Mouse (Mus musculus) left cerebral cortex, postnatal 36 days (tissue): Measurements from ENCODE around the gene Paf1. TPM values are rescaled to one million over a fixed set of nuclear protein-coding genes. Genes with fewer than 3 reads are reported as not detected.

Experiments used
- DNase-seq, 2 experiments: peaks; one replicate each; pipeline ENCODE4 v3.0.0; 2021 to 2022; ENCODE audit warnings: low spot score in 2 of 2, mixed read lengths in 1 of 2
- intact Hi-C: fragments of 180-260 bp; cut with DNase I; formaldehyde crosslinking; loops from one replicate; pipeline ENCODE4 v1.15.1; 2025
- total RNA-seq, 2 experiments: library from RNA; stranded (reverse); gene quantifications; 2 replicates each; pipeline ENCODE4 v1.2.3; 2021

Paf1 gene
- total RNA-seq = 10 to 100 TPM; 59.0 to 72.1 TPM

GRCm38 (mm10) chr7:28392429-28393271 is at the start of gene Paf1, which contains the start of gene Med29:
TSS of gene Paf1 (plus strand) at chr7:28392951.
TSS of gene Med29 (minus strand) at chr7:28392708.
- intact Hi-C loops = no loop called here
- DNase-seq = peak; percentile 94 to 96

- peak in 1 of 2 experiments; percentile 24 for DNase-seq
- intact Hi-C loops = no loop called here
These were observed 48.1 kb upstream of the Paf1 start for GRCm38 (mm10) chr7:28344637-28345036.

- DNase-seq = no peak
- intact Hi-C loops = no loop called here
These were observed 45.0 kb upstream of the Paf1 start for GRCm38 (mm10) chr7:28347746-28348145.

GRCm38 (mm10) chr7:28348601-28349000 is 44.1 kb upstream of the Paf1 start:
- intact Hi-C loops = no loop called here
- DNase-seq = no peak

GRCm38 (mm10) chr7:28350155-28350883 is 42.4 kb upstream of the Paf1 start, which contains the start of gene Rps16:
TSS of gene Rps16 (plus strand) at chr7:28350652.
- intact Hi-C loops = no loop called here
- peak; percentile 98 for DNase-seq

GRCm38 (mm10) chr7:28351676-28352191 is 41.0 kb upstream of the Paf1 start:
- intact Hi-C loops = no loop called here

GRCm38 (mm10) chr7:28353267-28353666 is 39.5 kb upstream of the Paf1 start:
- no peak for DNase-seq
- intact Hi-C loops = no loop called here

More at GRCm38 (mm10) chr7:28351676-28352191, 41.0 kb upstream of the Paf1 start:
- no peak for DNase-seq

- intact Hi-C loops = no loop called here
- no peak for DNase-seq
These were observed 38.6 kb upstream of the Paf1 start for GRCm38 (mm10) chr7:28354113-28354581.

- DNase-seq = no peak
- intact Hi-C loops = no loop called here
These were observed 38.2 kb upstream of the Paf1 start for GRCm38 (mm10) chr7:28354596-28354995.

GRCm38 (mm10) chr7:28355221-28355620 is 37.5 kb upstream of the Paf1 start:
- no peak for DNase-seq
- intact Hi-C loops = no loop called here

- no peak for DNase-seq
- intact Hi-C loops = no loop called here
These were observed 35.8 kb upstream of the Paf1 start for GRCm38 (mm10) chr7:28356981-28357380.

GRCm38 (mm10) chr7:28357984-28358383 is 34.8 kb upstream of the Paf1 start:
- no peak for DNase-seq
- intact Hi-C loops = no loop called here

- intact Hi-C loops = no loop called here
These were observed 34.3 kb upstream of the Paf1 start for GRCm38 (mm10) chr7:28358431-28358830.

GRCm38 (mm10) chr7:28359854-28360253 is 32.9 kb upstream of the Paf1 start:
- no peak for DNase-seq
- intact Hi-C loops = no loop called here

More at GRCm38 (mm10) chr7:28358431-28358830, 34.3 kb upstream of the Paf1 start:
- no peak for DNase-seq

- intact Hi-C loops = no loop called here
- no peak for DNase-seq
These were observed 32.5 kb upstream of the Paf1 start for GRCm38 (mm10) chr7:28360291-28360690.

- no peak for DNase-seq
- intact Hi-C loops = no loop called here
These were observed 31.0 kb upstream of the Paf1 start for GRCm38 (mm10) chr7:28361647-28362341.

- DNase-seq = no peak
- intact Hi-C loops = no loop called here
These were observed 30.2 kb upstream of the Paf1 start for GRCm38 (mm10) chr7:28362441-28363060.

- DNase-seq = peak in 1 of 2 experiments; percentile 13
- intact Hi-C loops = no loop called here
These were observed 25.0 kb upstream of the Paf1 start for GRCm38 (mm10) chr7:28367663-28368275.
